Comparison of ENCODE assay signal across 8 mouse cellular contexts in the genomic region with DNA sequence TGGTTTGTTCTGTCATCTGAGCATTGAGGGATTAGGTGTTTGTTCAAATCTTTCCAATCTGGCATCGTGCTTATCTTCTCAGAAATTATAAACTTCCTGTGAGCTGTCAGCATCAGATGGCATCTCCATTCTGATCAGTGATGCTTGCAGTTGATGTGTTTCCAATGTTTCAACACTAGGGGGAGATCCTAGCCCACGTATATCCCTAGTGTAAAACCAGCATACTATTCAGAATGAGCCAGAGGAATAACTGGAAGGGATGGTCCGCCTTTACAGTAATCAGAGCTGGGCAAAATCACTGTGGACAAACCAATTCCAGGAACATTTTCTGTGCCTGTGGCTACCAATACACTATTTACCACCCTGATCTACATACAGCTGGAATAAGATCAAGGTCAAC. TPM values are rescaled to one million over a fixed set of nuclear protein-coding genes. Genes with fewer than 3 reads are reported as not detected.
A peak's percentile ranks its signal among the peaks of the same experiment; 100 is the strongest.
DNase-seq lines count a peak whose midpoint lies in the region; ATAC-seq and TF ChIP-seq lines count a peak whose summit lies in the region.

No protein-coding gene starts in this region.

- H3K36me3 ChIP-seq in C2C12 (ENCODE audit: control insufficient read depth, insufficient read depth) = no peaks in the 10 kb centered on the region
- H3K36me3 ChIP-seq in CH12.LX (replicated peaks in 1 of 2; ENCODE audit: control insufficient read depth in 1 of 2, insufficient read depth in 1 of 2, low read length in 1 of 2) = no peaks in the 10 kb centered on the region
- no peaks in the 10 kb centered on the region for H3K36me3 ChIP-seq in kidney, adult 2 months (ENCODE audit: control insufficient read depth, insufficient read depth, low read length)
- no peaks in the 10 kb centered on the region for H3K36me3 ChIP-seq in liver, embryonic 12.5 days

- TF ChIP-seq CTCF in C2C12 (IDR thresholded peaks at IDR 0.05; ENCODE audit: control insufficient read depth, insufficient read depth, insufficient read length) (peak; percentile 36), CH12.LX (conservative IDR thresholded peaks at IDR 0.05 in 1 of 2, IDR thresholded peaks at IDR 0.05 in 1 of 2; ENCODE audit: low read depth in 2 of 2, low read length in 2 of 2) (peak; percentile 88 to 90)
- peak; percentile 42 for TF ChIP-seq CTCF in kidney, adult 2 months (conservative IDR thresholded peaks at IDR 0.05; ENCODE audit: insufficient read depth, insufficient read length, low read depth, low read length)

- H3K79me2 ChIP-seq in C2C12 (ENCODE audit: control insufficient read depth, insufficient read depth) = no peaks in the 10 kb centered on the region
- no peaks in the 10 kb centered on the region for H3K79me2 ChIP-seq in CH12.LX (replicated peaks; ENCODE audit: control insufficient read depth, extremely low read depth, insufficient read depth, poor library complexity, severe bottlenecking)

- H3ac ChIP-seq in C2C12 (ENCODE audit: control insufficient read depth, insufficient read length, low read depth) = no peak overlapping the region

- no peaks in the 10 kb centered on the region for H3K9me3 ChIP-seq in CH12.LX (replicated peaks; ENCODE audit: low read length)
- no peaks in the 10 kb centered on the region for H3K9me3 ChIP-seq in liver, embryonic 12.5 days (replicated peaks)

- H3K4me1 ChIP-seq in CH12.LX (ENCODE audit: control insufficient read depth in 1 of 2, insufficient read depth in 2 of 2) = no peaks in the 10 kb centered on the region
- no peaks in the 10 kb centered on the region for H3K4me1 ChIP-seq in kidney, adult 2 months (ENCODE audit: control insufficient read depth, insufficient read depth, low read length)
- no peaks in the 10 kb centered on the region for H3K4me1 ChIP-seq in liver, embryonic 12.5 days

- no peak overlapping the region for H3K9ac ChIP-seq in CH12.LX (ENCODE audit: insufficient read depth, low read depth)
- no peak overlapping the region for H3K9ac ChIP-seq in liver, embryonic 12.5 days

- dilution Hi-C loops in CH12.LX (cut with MboI; ENCODE audit: extremely low pct_ligation_motif_present, extremely low pct_unique_long_range_greater_than_20kb, low sequenced_read_pairs) = no loop called here

- TF ChIP-seq POLR2A in CH12.LX (IDR thresholded peaks at IDR 0.05; ENCODE audit: low read depth, low read length) = no peak
- no peak for TF ChIP-seq POLR2A in kidney, adult 2 months (IDR thresholded peaks at IDR 0.05; ENCODE audit: low read depth, low read length)

- no peak overlapping the region for H3K27ac ChIP-seq in CH12.LX (ENCODE audit: insufficient read depth, low read depth)
- no peak overlapping the region for H3K27ac ChIP-seq in kidney, adult 2 months (ENCODE audit: insufficient read depth, low read depth, low read length)
- H3K27ac ChIP-seq in liver, embryonic 12.5 days = no peak overlapping the region

- peak; percentile 64 for DNase-seq in CH12.LX (ENCODE audit: extremely low read depth)
- DNase-seq in cerebellum, adult 9-10 months = peak; percentile 71
- peak; percentile 66 for DNase-seq in forelimb bud, embryonic 11.5 days (ENCODE audit: low read depth, low spot score)
- DNase-seq in kidney, adult 2 months = peak; percentile 65
- DNase-seq in natural killer cell, adult 2 months (ENCODE audit: low spot score in 2 of 2) = peak; percentile 50 to 53
- no peak for DNase-seq in gastrocnemius, postnatal 4 days (ENCODE audit: low spot score in 2 of 2)

- peak; percentile 98 for TF ChIP-seq RAD21 in CH12.LX (IDR thresholded peaks at IDR 0.05; ENCODE audit: low read depth, low read length)

- in situ Hi-C loops in CH12.LX (cut with MboI; ENCODE audit: low pct_ligation_motif_present, low pct_unique_long_range_greater_than_20kb, low sequenced_read_pairs) = loop anchor here (10.0 kb wide), 2 partner anchors 96 to 756 kb away; no protein-coding TSS in a partner anchor

- H3K27me3 ChIP-seq in C2C12 (ENCODE audit: control insufficient read depth, insufficient read depth, insufficient read length) (no peaks in the 10 kb centered on the region), CH12.LX (replicated peaks) (no peaks in the 10 kb centered on the region)
- H3K27me3 ChIP-seq in kidney, adult 2 months (replicated peaks; ENCODE audit: control insufficient read depth, insufficient read depth, low read length) = no peaks in the 10 kb centered on the region
- peaks cover 19% of the 10 kb centered on the region for H3K27me3 ChIP-seq in liver, embryonic 12.5 days (replicated peaks)

- WGBS in kidney, adult 2 months = 5% methylated on average over 3 of the region's 3 CpGs
- 15% methylated on average over 3 of the region's 3 CpGs for WGBS in liver, embryonic 12.5 days (ENCODE audit: insufficient replicate concordance)

- H3K4me2 ChIP-seq in CH12.LX (ENCODE audit: insufficient read depth, low read depth, poor library complexity, severe bottlenecking) = no peak overlapping the region
- no peak overlapping the region for H3K4me2 ChIP-seq in liver, embryonic 12.5 days

- H3K79me3 ChIP-seq in C2C12 (ENCODE audit: low read depth) = no peaks in the 10 kb centered on the region

- no peak for TF ChIP-seq EP300 in CH12.LX (IDR thresholded peaks at IDR 0.05; ENCODE audit: low read length)

- H3K4me3 ChIP-seq in C2C12 (ENCODE audit: insufficient read depth, poor library complexity, severe bottlenecking) = no peak overlapping the region
- no peak overlapping the region for H3K4me3 ChIP-seq in CH12.LX (replicated peaks in 1 of 3; ENCODE audit: low read depth in 2 of 3, low read length in 2 of 3, poor library complexity in 1 of 3)
- no peak overlapping the region for H3K4me3 ChIP-seq in kidney, adult 2 months (ENCODE audit: insufficient read depth, low read depth, low read length)
- no peak overlapping the region for H3K4me3 ChIP-seq in liver, embryonic 12.5 days

- peak; percentile 69 for ATAC-seq in liver, embryonic 12.5 days

TF ChIP-seq in C2C12, 6 proteins besides CTCF, POLR2A, EP300 and RAD21:
- TF ChIP-seq FOSL1 (IDR thresholded peaks at IDR 0.05; ENCODE audit: insufficient read depth, low read length, poor library complexity, severe bottlenecking) (no peak), CEBPB (IDR thresholded peaks at IDR 0.05; ENCODE audit: low read depth) (no peak), MAX (IDR thresholded peaks at IDR 0.05) (no peak), USF1 (IDR thresholded peaks at IDR 0.05; ENCODE audit: low read depth) (no peak), MYOG (IDR thresholded peaks at IDR 0.05; ENCODE audit: control insufficient read depth, extremely low read depth, insufficient read length) (no peak), MYOD1 (IDR thresholded peaks at IDR 0.05; ENCODE audit: control insufficient read depth, insufficient read length, low read depth) (no peak)

TF ChIP-seq in CH12.LX, 34 proteins besides CTCF, POLR2A, EP300 and RAD21:
- TF ChIP-seq CHD2 (IDR thresholded peaks at IDR 0.05; ENCODE audit: low read length) = no peak
- TF ChIP-seq MEF2A (IDR thresholded peaks at IDR 0.05; ENCODE audit: borderline replicate concordance, low read depth, low read length) = no peak
- peak; percentile 88 for TF ChIP-seq SMC3 (IDR thresholded peaks at IDR 0.05; ENCODE audit: low read depth, low read length)
- 0 out of 2 replicates have a peak, but pooled peaks have one; percentile 4 for TF ChIP-seq NRF1 (IDR thresholded peaks at IDR 0.05; ENCODE audit: low read depth, low read length)
- peak; percentile 50 for TF ChIP-seq ZC3H11A (IDR thresholded peaks at IDR 0.05; ENCODE audit: low read depth, low read length)
- TF ChIP-seq SIN3A (IDR thresholded peaks at IDR 0.05; ENCODE audit: low read length) = 0 out of 2 replicates have a peak, but pooled peaks have one; percentile 26

RNA-seq across cellular contexts. Expression of a gene that starts 11.0 kb away (rescaled TPM):
- polyA plus RNA-seq in C2C12 (2012; fragmentation: generic; extraction: Trizol) = 14.8 TPM
- total RNA-seq in CH12.LX (2012; rRNA removed) = 11.0 and 13.3 TPM in 2 replicates
- total RNA-seq in CH12.LX (2014; rRNA removed) = 29.5 and 34.2 TPM in 2 replicates
- 8.4 and 9.3 TPM in 2 replicates for polyA plus RNA-seq in CH12.LX (2012; ENCODE audit: insufficient read length, low read depth)
- polyA plus RNA-seq in kidney, adult 2 months (2012; rRNA removed) = 7.2 and 9.2 TPM in 2 replicates
- polyA plus RNA-seq in liver, embryonic 12.5 days (2016; fragmentation: Nextera tagmentation; extraction: Ambion mirVana) = 23.9 and 25.3 TPM in 2 replicates
- 10 to 100 TPM; 33.3 to 33.5 TPM for total RNA-seq in gastrocnemius, postnatal 4 days (2021)

RNA-seq across cellular contexts. Expression of a gene that starts 23.2 kb away (rescaled TPM):
- 90.4 TPM for polyA plus RNA-seq in C2C12 (2012; fragmentation: generic; extraction: Trizol)
- 0.97 and 1.7 TPM in 2 replicates for total RNA-seq in CH12.LX (2012; rRNA removed)
- total RNA-seq in CH12.LX (2014; rRNA removed) = not detected in 2 replicates
- polyA plus RNA-seq in CH12.LX (2012; ENCODE audit: insufficient read length, low read depth) = 0.07 and 0.08 TPM in 2 replicates
- polyA plus RNA-seq in kidney, adult 2 months (2012; rRNA removed) = 50.4 TPM in 2 replicates
- polyA plus RNA-seq in liver, embryonic 12.5 days (2016; fragmentation: Nextera tagmentation; extraction: Ambion mirVana) = 34.3 and 35.0 TPM in 2 replicates
- total RNA-seq in gastrocnemius, postnatal 4 days (2021) = 100 to 1,000 TPM; 186 to 188 TPM

Comparison
In these comparisons a context has a peak if more than half of its experiments do, and no peak if none do; other contexts are left out.
1. CTCF ChIP-seq: peak in every context shown above with its lines; median percentile 89 in CH12.LX; 42 in kidney, adult 2 months; 36 in C2C12.
2. DNase-seq: peak in CH12.LX (single experiment), cerebellum, adult 9-10 months (single experiment), forelimb bud, embryonic 11.5 days (single experiment), kidney, adult 2 months (single experiment) and natural killer cell, adult 2 months (2 of 2); none in gastrocnemius, postnatal 4 days (0 of 2).
3. RNA of a gene that starts 23.2 kb away (polyA plus RNA-seq): 90.4 TPM in C2C12 (single experiment), 50.4 TPM in kidney, adult 2 months and 34.3 to 35.0 TPM in liver, embryonic 12.5 days; 0.07 to 0.08 TPM in CH12.LX; every median in the first group is over 10 times any median in the second.